Mouse (Mus musculus): Measurements from ENCODE around the gene Grik4.
A peak's percentile ranks its signal among the peaks of the same experiment; 100 is the strongest.

Grik4 gene

DNA sequence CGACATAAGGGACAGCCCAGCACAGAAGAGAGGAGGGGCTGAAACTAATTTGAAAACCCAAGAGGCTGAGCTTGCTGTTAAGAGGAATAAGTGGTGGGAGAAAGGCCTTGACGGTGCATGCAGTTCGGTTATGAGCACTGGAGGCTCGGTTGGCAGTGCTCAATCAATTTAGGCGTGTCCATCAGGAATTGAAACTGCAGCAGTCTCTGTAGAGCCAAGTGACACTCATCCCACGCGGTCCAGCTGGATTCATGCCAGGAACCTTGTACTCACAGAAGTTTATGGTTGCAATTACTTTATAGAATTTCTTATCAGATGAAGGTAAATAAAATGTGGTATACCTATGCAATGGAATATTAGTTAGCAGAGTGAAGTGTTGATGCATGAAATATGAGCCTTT, 14.1 kb upstream of the Grik4 start:
- no peak for TF ChIP-seq POU5F1 (IDR thresholded peaks at IDR 0.05; ENCODE audit: borderline replicate concordance, low read length)
- no peak for TF ChIP-seq CTCF (conservative IDR thresholded peaks at IDR 0.05; ENCODE audit: low read length)
- TF ChIP-seq NANOG (IDR thresholded peaks at IDR 0.05; ENCODE audit: borderline replicate concordance, low read length): no peak
- H3K4me1 ChIP-seq (replicated peaks; ENCODE audit: low read depth, low read length): 0 out of 2 replicates have a peak, but pooled peaks cover 5% of the 10 kb centered on the region

DNA sequence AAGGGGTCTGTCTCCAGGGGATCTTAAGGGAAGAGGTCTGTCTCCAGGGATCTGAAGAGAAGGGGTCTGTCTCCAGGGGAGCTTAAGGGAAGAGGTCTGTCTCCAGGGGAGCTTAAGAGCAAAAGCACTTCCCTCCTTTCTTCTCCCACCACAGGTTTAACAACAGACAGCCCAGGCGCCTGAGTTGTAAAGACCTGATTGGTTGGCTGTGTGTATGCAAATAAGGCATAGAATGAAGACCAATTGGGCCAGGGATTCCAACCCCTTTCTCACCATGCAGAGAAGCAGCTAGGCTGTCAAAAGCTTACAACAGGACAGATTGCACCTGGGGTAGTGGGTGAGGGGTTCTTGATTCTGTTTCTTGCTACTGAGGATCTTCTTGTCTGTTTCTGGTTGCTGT, 4.1 kb upstream of the Grik4 start:
- peaks cover 4% of the 10 kb centered on the region for H3K4me1 ChIP-seq (replicated peaks; ENCODE audit: low read depth, low read length)
- H3K4me3 ChIP-seq (replicated peaks; ENCODE audit: low read length): no peak overlapping the region
- peaks cover 29% of the 10 kb centered on the region for H3K27me3 ChIP-seq (ENCODE audit: insufficient read depth, low read length)
- no peaks in the 10 kb centered on the region for H3K9me3 ChIP-seq (ENCODE audit: low read length)
- TF ChIP-seq POU5F1 (IDR thresholded peaks at IDR 0.05; ENCODE audit: borderline replicate concordance, low read length): no peak
- TF ChIP-seq NANOG (IDR thresholded peaks at IDR 0.05; ENCODE audit: borderline replicate concordance, low read length): no peak
- no peak for TF ChIP-seq CTCF (conservative IDR thresholded peaks at IDR 0.05; ENCODE audit: low read length)
- no peaks in the 10 kb centered on the region for H3K36me3 ChIP-seq (ENCODE audit: insufficient read depth, low read length)

More for the DNA sequence above, 14.1 kb upstream of the Grik4 start:
- no peaks in the 10 kb centered on the region for H3K27me3 ChIP-seq (ENCODE audit: insufficient read depth, low read length)
- H3K36me3 ChIP-seq (ENCODE audit: insufficient read depth, low read length): no peaks in the 10 kb centered on the region
- H3K9me3 ChIP-seq (ENCODE audit: low read length): peaks cover 5% of the 10 kb centered on the region
- H3K4me3 ChIP-seq (replicated peaks; ENCODE audit: low read length): no peak overlapping the region

DNA sequence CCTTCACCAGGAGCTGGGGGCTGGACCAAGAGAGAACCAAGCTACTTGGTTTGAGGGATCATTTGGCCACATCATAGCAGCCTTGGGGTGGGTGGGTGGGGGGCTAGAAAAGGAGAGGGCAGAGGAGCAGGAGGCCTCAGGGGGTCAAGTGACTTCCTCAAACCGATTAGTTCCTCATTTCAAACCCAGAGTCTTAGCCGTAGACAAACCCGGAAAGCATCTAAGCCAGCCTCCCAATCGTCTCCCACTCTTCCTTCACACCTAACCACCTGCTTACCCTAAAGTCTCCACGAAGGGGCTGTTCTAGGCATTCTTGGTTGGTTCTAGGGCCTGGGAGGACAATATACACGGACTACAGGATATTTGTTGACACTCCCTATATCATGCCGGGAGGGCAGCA, 881 bp upstream of the Grik4 start:
- peak overlapping the region; percentile 88; the same call in 1 of the 2 replicates for H3K4me3 ChIP-seq (replicated peaks; ENCODE audit: low read length)
- H3K4me1 ChIP-seq (replicated peaks; ENCODE audit: low read depth, low read length): peaks cover 36% of the 10 kb centered on the region
- H3K36me3 ChIP-seq (ENCODE audit: insufficient read depth, low read length): no peaks in the 10 kb centered on the region
- TF ChIP-seq POU5F1 (IDR thresholded peaks at IDR 0.05; ENCODE audit: borderline replicate concordance, low read length) (no peak), CTCF (conservative IDR thresholded peaks at IDR 0.05; ENCODE audit: low read length) (no peak), NANOG (IDR thresholded peaks at IDR 0.05; ENCODE audit: borderline replicate concordance, low read length) (no peak)
- H3K27me3 ChIP-seq (ENCODE audit: insufficient read depth, low read length): peaks cover 53% of the 10 kb centered on the region
- H3K9me3 ChIP-seq (ENCODE audit: low read length): no peaks in the 10 kb centered on the region

DNA sequence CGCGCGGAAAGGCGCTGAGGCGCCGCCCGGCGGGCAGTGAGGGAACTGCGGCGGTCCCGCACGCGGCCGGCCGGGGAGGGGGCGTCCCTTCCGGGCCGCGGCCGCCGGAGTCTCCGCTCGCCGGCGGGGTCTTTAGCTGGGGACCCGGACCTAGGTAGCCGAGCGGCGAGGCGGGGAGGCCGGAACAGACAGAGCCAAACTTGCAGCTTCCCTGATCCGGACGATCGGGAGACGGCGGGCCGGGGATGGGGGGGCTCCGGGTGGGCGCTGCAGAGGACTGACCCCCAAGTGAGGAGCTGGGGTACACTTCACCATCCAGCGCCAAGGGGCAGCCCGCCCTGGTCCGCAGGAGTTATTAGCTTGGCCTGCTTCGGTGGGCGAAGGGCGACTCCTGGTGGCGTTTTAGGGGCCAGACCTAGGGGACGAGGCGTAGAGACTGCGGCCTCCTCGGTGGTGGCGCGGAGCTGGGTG, 278 bp upstream of the Grik4 start:
- peaks cover 37% of the 10 kb centered on the region for H3K4me1 ChIP-seq (replicated peaks; ENCODE audit: low read depth, low read length)
- peak; percentile 59 for TF ChIP-seq CTCF (conservative IDR thresholded peaks at IDR 0.05; ENCODE audit: low read length)
- no peak for TF ChIP-seq POU5F1 (IDR thresholded peaks at IDR 0.05; ENCODE audit: borderline replicate concordance, low read length)

DNA sequence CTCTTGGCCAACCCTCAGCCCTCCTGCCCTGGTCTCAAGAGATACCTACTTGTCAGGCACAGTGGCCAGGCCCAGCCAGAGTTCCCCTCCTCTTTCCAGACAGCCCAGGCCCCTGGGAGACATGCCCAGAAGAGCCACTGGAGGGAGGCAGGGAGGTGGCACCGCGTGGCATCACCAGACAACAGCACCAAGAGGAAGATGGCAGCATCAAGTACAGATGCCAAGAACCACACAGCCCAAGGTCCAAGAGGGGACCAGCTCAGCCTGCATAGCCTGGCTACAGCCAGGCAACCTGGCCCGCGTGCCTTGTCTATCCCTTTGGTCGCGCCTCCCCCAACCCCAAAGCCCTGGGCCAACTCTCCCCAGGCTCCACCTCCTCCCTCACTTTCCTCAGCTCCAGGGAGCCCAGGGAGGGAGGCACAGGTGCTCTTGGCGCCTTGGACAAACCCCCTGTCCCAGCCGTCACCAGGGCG, 1.2 kb downstream of the Grik4 start:
- peak overlapping the region; percentile 88 for H3K4me3 ChIP-seq (replicated peaks; ENCODE audit: low read length)
- peaks cover 65% of the 10 kb centered on the region for H3K27me3 ChIP-seq (ENCODE audit: insufficient read depth, low read length)
- no peaks in the 10 kb centered on the region for H3K36me3 ChIP-seq (ENCODE audit: insufficient read depth, low read length)
- no peaks in the 10 kb centered on the region for H3K9me3 ChIP-seq (ENCODE audit: low read length)
- peaks cover 37% of the 10 kb centered on the region for H3K4me1 ChIP-seq (replicated peaks; ENCODE audit: low read depth, low read length)
- TF ChIP-seq CTCF (conservative IDR thresholded peaks at IDR 0.05; ENCODE audit: low read length) (peak; percentile 13; the same call in 1 of the 2 replicates), POU5F1 (IDR thresholded peaks at IDR 0.05; ENCODE audit: borderline replicate concordance, low read length) (0 out of 2 replicates have a peak, but pooled peaks have one; percentile 9), NANOG (IDR thresholded peaks at IDR 0.05; ENCODE audit: borderline replicate concordance, low read length) (no peak)

More for the DNA sequence above, 278 bp upstream of the Grik4 start:
- H3K4me3 ChIP-seq (replicated peaks; ENCODE audit: low read length): peak overlapping the region; percentile 88
- peaks cover 59% of the 10 kb centered on the region for H3K27me3 ChIP-seq (ENCODE audit: insufficient read depth, low read length)
- H3K36me3 ChIP-seq (ENCODE audit: insufficient read depth, low read length): no peaks in the 10 kb centered on the region
- H3K9me3 ChIP-seq (ENCODE audit: low read length): no peaks in the 10 kb centered on the region

DNA sequence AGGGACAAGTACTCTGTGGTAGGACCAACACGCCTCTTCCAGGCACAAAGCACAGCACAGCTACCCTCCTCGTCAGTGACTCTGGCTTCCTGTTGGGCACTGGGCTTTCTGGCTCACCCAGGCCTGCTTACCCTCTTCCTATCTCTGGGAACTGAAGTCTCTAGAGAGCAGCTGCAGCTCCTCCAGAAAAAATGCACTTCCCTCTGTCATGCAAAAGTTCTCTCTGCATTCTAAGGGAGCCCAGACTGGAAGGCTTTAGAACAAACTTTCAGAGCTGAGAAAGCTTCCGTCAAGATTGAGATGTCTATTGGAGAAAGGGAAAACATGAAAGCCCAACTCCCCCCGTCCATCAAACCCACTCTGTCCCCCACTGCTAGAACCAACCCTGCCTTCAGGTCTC, 2.1 kb downstream of the Grik4 start:
- Histone ChIP-seq H3K4me3 (replicated peaks; ENCODE audit: low read length) (peak overlapping the region; percentile 88; the same call in 1 of the 2 replicates), H3K4me1 (replicated peaks; ENCODE audit: low read depth, low read length) (peaks cover 37% of the 10 kb centered on the region), H3K27me3 (ENCODE audit: insufficient read depth, low read length) (peaks cover 62% of the 10 kb centered on the region), H3K9me3 (ENCODE audit: low read length) (no peaks in the 10 kb centered on the region), H3K36me3 (ENCODE audit: insufficient read depth, low read length) (no peaks in the 10 kb centered on the region)
- TF ChIP-seq POU5F1 (IDR thresholded peaks at IDR 0.05; ENCODE audit: borderline replicate concordance, low read length): peak; percentile 94
- no peak for TF ChIP-seq NANOG (IDR thresholded peaks at IDR 0.05; ENCODE audit: borderline replicate concordance, low read length)

DNA sequence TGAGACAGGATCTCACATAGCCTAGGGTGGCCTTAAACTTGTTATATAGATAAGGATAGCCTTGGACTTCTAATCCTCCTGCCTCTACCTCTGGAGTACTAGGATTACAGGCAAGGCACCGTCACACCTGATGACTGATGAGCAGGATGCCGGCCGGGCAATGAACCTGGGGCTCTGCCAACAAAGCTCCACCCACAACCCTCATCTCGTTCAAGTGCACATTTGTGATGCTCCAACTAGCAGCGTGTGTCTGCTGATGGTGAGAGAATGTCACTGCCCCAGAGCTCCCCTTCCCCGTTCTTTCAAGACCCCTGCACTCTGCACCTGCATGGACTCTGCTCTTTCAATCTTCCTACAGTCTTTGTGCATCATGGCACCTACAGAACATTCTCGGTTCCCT, 12.1 kb downstream of the Grik4 start:
- peaks cover 23% of the 10 kb centered on the region for H3K9me3 ChIP-seq (ENCODE audit: low read length)
- H3K27me3 ChIP-seq (ENCODE audit: insufficient read depth, low read length): peaks cover 7% of the 10 kb centered on the region; the same call in 1 of the 2 replicates
- H3K36me3 ChIP-seq (ENCODE audit: insufficient read depth, low read length): no peaks in the 10 kb centered on the region
- no peak overlapping the region for H3K4me3 ChIP-seq (replicated peaks; ENCODE audit: low read length)
- TF ChIP-seq NANOG (IDR thresholded peaks at IDR 0.05; ENCODE audit: borderline replicate concordance, low read length) (no peak), CTCF (conservative IDR thresholded peaks at IDR 0.05; ENCODE audit: low read length) (no peak), POU5F1 (IDR thresholded peaks at IDR 0.05; ENCODE audit: borderline replicate concordance, low read length) (no peak)
- H3K4me1 ChIP-seq (replicated peaks; ENCODE audit: low read depth, low read length): peaks cover 22% of the 10 kb centered on the region

DNA sequence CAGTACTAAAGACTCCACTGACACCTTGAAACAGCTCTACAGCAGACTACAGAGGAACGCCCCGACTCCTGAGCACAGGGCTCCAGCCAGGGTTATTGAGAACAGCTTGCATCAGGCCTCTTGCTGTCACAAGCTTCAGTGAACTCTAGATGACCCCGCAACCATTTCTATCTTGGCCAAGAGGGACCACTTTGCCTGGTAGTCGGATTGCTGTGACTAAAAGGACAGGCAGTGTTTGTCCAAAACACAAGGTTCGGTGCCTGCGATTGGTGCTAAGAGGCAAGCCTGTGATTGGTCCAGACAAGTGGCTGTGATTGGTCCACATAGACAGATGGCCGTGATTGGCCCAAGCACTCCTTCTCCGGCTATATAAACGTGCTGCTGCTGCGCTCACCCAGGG, 16.8 kb downstream of the Grik4 start:
- TF ChIP-seq POU5F1 (IDR thresholded peaks at IDR 0.05; ENCODE audit: borderline replicate concordance, low read length) (no peak), NANOG (IDR thresholded peaks at IDR 0.05; ENCODE audit: borderline replicate concordance, low read length) (no peak), CTCF (conservative IDR thresholded peaks at IDR 0.05; ENCODE audit: low read length) (no peak)

DNA sequence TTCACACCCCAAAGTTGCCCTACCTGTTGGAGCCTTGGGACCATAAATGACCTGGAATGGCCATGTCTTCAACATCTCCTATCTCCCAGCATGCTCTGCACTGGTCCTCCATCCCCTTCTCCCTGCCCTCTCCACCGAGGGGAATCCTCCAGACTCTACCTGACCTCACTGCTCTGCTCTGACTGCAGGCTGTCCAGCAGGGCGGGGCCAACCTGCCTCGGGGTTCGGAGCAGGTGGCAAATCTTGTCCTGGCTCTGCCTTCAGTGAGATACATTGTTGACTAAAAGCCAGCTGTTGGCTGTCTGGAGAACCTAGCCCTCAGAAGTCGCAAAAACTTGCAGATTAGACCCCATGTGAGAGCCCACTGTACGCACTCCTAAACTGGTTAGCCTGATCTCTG, 17.7 kb downstream of the Grik4 start:
- peaks cover 23% of the 10 kb centered on the region for H3K9me3 ChIP-seq (ENCODE audit: low read length)
- peaks cover 17% of the 10 kb centered on the region; the same call in 1 of the 2 replicates for H3K4me1 ChIP-seq (replicated peaks; ENCODE audit: low read depth, low read length)
- 0 out of 2 replicates have a peak, but pooled peaks cover 2% of the 10 kb centered on the region for H3K27me3 ChIP-seq (ENCODE audit: insufficient read depth, low read length)
- TF ChIP-seq POU5F1 (IDR thresholded peaks at IDR 0.05; ENCODE audit: borderline replicate concordance, low read length) (no peak), CTCF (conservative IDR thresholded peaks at IDR 0.05; ENCODE audit: low read length) (no peak), NANOG (IDR thresholded peaks at IDR 0.05; ENCODE audit: borderline replicate concordance, low read length) (no peak)
- H3K4me3 ChIP-seq (replicated peaks; ENCODE audit: low read length): no peak overlapping the region
- no peaks in the 10 kb centered on the region for H3K36me3 ChIP-seq (ENCODE audit: insufficient read depth, low read length)

More for the DNA sequence above, 16.8 kb downstream of the Grik4 start:
- Histone ChIP-seq H3K4me3 (replicated peaks; ENCODE audit: low read length) (no peak overlapping the region), H3K4me1 (replicated peaks; ENCODE audit: low read depth, low read length) (peaks cover 13% of the 10 kb centered on the region; the same call in 1 of the 2 replicates), H3K36me3 (ENCODE audit: insufficient read depth, low read length) (no peaks in the 10 kb centered on the region), H3K9me3 (ENCODE audit: low read length) (peaks cover 23% of the 10 kb centered on the region), H3K27me3 (ENCODE audit: insufficient read depth, low read length) (0 out of 2 replicates have a peak, but pooled peaks cover 4% of the 10 kb centered on the region)

Data from E14TG2a.4 (cell line).